Mouse (Mus musculus): ENCODE measurements around the gene Mmp9. TPM values are rescaled to one million over a fixed set of nuclear protein-coding genes. Genes with fewer than 3 reads are reported as not detected.

The Mmp9 gene
- polyA plus RNA-seq, 1 experiment: 0.05 TPM

DNA sequence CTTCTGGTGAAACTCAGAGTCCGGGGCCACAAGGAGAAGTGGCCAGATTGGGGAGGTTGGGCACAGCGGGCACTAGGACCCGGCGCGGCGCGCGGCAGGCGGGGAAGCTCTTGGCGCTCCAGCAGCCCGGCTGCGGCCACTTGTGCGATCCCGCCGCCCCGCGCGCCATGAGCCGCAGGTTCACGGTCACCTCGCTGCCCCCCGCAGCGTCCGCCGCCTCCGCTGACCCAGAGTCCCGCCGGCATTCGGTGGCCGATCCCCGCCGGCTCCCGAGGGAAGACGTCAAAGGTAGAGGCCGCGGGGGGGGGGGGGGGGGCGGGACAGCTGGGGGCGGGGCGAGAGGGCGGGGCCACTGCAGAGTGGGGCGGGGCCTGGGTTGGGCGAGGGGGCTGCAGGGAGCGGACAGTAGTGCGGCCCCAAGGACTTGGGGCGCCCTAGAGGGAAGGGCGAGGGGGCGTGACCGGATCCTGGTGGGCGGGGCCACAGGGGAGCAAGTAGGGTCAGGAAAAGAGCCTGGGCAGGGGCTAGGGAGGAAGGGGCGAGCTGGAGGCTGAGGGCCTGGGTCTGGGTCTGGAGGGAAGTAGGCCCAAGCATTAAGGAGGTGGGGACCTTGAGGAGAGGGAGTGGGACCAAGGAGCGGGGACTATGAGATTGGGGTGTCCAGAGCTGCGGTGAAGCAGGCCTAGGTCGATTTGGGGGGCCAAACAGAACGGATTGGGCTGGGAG is 20.3 kb downstream of the Mmp9 start, which contains the start of gene Slc12a5:
TSS of gene Slc12a5 (plus strand) at position 87 of the 726 bp plus-strand sequence.
- TF ChIP-seq GATA1 (IDR thresholded peaks at IDR 0.05; ENCODE audit: low read length): no peak

DNA sequence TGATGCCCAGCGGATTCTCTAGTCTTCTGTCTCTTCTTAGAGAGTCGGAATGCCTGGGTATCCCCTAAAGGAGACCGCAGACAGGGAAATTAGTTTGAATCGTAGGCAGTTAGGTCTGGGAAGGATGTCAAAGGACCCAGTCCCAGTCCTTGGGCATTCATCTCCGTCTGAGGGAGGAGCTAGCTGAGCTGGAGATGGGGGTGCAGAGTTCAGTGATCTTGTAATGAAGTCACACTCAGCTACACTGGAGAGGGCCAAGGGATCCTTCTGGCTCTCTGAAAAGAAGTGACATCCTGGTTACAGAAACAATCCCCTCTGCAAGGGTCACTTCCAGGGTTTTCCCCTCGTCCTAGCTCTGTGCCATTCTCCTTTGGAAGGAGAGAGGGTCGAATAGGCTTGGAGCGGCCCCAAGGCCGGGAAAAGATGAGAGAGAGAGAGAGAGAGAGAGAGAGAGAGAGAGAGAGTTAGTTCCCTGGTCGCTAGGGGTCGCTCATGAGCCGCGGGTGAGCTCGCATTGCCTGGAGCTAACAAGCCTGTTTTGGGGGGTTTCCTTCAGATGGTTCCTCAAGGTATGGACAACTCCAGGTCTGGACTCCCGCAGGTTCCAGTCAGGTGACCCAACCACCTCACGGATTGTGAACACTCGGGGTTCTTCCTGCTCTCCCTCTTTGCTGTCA is 21.1 kb downstream of the Mmp9 start:
- TF ChIP-seq GATA1 (IDR thresholded peaks at IDR 0.05; ENCODE audit: low read length): no peak

DNA sequence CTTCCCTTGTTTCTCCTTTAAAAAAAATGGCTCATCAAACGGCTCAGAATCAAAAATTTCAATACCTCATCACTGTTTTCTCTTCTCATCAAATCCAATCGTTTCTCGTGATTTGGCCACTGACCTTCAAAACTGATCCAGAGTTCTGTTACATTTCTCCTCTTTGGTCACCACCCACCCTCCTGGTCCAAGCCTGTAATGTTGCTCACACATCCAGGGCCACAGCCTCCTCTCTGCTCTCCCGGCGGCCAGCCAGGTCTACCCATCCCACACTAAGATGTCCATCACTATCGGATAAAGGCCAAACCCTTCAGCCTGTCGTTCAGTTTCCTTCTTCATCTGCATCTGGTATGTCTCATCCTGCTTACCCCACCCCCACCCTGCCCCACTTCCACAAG is 21.6 kb downstream of the Mmp9 start:
- no peak for TF ChIP-seq GATA1 (IDR thresholded peaks at IDR 0.05; ENCODE audit: low read length)

DNA sequence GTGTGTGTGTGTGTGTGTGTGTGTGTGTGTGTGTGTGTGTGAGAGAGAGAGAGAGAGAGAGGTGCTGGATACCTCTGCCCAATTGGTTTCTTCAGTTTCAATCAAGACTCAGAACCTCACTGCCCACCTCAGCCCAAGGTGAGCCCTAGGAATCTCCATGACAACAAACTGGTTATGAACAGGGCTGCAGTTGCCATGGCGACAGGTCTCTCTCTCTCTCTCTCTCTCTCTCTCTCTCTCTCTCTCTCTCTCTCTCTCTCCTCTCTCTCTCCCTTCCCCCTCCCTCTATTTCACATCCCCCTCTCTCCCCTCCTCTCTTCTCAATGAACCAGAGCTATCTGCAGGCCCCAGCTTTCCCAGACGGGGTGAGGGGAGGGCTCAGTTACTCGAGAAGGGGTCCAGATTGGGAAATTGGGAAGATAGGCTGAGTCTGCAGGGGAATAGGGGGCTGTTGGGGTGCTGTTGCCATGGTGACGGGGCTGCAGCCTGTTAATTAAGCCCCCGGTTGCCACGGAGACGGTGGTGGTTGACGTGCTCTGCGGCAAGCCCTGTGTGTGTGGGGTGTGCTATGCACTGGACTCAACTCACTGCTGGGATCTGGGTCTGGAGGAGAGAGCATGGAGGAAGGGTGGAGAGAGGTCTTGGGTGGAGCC is 23.8 kb downstream of the Mmp9 start:
- no peak for TF ChIP-seq GATA1 (IDR thresholded peaks at IDR 0.05; ENCODE audit: low read length)

DNA sequence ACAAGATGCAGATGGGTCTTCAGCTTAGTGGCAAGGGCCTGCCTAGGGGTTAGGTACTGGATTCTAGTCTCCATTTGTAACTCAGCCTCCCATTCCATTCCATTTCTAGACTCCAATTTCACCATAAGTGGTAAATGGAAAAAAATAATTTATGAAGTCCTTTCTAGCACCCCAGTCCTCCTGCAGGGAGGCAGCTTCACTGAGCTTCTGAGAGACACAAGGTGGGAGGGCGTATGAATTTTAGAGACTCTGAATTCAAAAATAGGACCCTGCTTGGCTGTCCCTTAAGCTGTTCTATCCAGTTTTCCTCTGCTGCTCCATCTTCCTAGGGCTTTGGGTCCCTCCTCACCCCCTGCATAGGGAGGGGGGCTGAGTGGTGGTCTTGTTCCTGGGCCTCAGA is 24.4 kb downstream of the Mmp9 start:
- TF ChIP-seq GATA1 (IDR thresholded peaks at IDR 0.05; ENCODE audit: low read length): no peak

DNA sequence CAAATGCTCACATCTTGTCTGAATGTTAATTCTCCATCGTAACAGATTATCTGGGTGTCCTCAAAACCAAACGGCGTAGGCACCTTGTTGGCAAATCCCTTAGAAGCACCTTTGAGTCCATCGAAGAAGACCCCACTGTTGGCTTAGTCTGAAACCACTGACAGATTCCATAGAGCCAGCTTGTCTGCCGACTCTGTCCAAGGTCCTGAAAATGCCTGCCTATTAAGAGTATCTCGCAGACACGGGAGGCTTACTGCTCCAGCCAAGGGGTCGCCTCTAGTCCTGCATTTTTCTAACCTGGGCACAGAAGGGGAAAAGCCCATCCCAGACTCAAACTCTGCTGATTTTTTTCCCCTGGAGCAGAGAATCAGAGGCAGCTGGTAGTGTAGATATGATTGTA is 25.8 kb downstream of the Mmp9 start:
- TF ChIP-seq GATA1 (IDR thresholded peaks at IDR 0.05; ENCODE audit: low read length): no peak

DNA sequence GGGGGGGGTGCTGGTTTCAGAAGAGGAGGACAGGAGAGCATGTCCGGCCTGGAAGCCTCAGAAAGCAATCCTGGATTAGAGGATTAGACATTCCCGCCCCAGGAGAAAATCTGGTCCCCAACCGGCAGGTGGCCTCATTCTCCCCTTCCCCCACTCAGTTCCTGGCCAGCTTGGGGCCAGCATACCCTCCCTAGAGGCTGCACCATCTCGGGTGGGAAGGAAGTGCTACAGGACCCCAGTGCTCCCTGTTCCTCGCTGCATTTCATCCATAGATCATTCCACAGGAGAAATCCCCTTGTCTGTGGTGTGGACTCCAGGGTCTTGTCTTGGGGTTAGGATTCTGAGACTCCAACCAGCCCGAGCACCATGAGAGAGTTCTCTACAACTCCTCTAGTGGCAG is 26.6 kb downstream of the Mmp9 start:
- no peak for TF ChIP-seq GATA1 (IDR thresholded peaks at IDR 0.05; ENCODE audit: low read length)

DNA sequence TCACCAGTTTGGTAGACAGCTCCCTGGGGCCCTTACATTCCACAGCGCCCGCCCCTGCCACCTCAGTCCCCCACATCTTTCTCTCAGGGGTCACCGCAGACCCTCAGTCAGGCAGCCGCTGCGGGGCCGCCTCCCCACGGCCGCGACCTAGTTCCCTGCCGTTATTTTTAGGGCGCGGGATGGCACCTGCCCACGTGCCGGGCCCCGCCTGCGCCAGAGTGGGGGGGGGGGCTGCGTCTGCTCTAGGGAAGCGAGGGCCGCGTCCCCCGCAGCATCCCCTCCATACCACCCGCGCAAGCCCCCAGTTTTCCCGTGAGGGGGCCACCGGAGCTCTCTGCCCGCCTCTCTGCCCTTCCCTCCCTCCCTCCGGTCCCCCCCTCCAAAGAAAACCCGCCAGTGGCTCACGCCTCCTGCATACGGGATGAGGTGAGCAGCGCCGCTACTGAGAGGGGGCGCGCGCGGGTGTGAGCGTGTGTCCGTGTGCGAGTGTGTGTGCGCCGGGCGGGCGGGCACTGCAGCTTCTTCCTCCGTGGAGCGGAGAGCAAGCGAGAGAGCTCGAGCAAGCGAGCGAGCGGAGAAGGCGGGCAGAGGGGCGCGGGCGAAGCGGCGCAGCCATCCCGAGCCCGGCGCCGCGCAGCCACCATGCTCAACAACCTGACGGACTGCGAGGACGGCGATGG is 27.3 kb downstream of the Mmp9 start:
- no peak for TF ChIP-seq GATA1 (IDR thresholded peaks at IDR 0.05; ENCODE audit: low read length)

DNA sequence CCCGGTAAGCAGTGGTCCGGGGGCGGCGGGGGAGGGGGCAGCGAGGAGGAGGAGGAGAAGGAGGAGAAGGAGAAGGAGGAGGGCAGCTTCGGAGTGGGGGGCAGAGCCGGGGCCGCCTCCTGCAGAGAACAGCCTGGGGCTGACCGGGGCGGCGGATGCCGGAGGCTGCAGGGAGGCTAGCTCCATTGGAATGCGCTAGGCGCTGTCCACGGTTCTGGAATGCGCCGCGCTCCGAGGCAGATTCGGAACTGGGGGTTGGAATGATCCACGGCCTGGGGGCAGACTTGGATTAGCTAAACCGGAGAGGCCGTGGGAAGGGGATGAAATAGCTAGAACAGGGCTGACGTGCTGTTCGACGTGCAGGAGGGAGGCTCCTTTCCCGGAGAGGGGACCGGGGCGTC is 27.9 kb downstream of the Mmp9 start:
- no peak for TF ChIP-seq GATA1 (IDR thresholded peaks at IDR 0.05; ENCODE audit: low read length)

DNA sequence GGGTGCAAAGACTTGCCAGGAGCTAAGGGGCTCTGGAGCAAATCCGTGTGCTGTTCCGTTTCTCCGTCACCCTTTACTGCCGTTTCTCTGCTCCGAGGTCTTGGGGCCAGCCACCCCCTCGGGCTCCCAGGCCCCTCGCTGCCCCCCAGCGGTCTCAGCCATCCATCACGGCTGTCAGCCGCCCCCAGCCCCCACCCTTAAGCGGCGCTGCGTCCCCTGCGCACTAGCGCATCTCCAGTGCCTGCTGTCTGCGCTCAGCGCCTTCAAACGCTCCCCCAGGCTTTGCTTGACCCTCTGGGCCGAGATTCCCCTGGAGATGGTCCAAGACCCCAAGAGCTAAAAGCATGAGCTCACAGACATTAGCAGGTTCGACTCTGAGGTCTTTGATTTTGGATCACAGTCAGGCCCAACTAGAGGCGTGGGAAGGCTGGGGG is 28.8 kb downstream of the Mmp9 start:
- TF ChIP-seq GATA1 (IDR thresholded peaks at IDR 0.05; ENCODE audit: low read length): no peak

DNA sequence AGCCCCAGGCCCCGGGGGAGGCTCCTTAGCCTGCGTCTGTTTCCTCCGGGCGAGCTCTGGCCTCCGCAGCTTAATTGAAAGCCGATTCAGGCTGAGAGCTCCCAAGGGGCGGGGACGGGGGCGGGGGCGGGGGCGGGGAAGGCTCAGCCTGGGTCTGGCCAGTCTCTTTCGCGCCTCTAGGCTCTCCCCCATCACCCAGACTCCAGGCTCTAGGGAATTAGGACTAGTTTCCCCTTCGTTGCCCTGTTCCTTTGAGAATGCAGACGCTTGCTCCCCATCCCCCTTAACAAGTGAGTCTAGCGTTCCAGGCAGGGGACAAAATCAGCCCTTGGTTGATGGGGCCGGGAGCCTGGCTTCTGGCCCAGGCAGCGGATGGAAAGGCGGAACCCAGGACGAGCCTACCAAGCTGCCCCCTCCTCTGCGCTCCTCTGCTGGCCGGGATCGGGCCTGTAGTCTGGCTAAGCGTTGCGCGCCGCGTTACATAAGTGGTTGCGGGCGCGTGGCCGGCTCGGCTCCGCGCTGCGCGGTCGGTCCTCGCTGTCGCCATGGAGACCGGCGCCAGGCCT is 30.1 kb downstream of the Mmp9 start:
- no peak for TF ChIP-seq GATA1 (IDR thresholded peaks at IDR 0.05; ENCODE audit: low read length)

DNA sequence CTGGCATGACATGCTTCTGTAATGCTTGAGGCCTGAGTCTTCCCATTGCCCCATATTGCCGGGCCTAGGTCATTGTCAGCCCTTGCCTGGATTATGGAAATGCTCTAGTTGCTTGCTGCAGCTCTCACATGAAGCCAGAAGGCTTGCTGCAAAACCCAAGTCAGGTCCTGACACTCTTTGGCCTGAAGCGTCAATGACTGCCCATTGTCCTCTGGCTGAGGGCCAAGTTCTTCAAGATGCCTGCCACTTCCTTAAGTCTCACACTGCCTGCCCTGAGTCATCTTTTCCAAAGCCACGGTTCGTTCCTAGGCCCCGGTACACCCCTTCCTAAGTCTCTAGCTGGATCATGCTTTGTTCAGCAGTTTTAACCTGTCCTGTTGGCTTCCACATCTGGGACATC is 32.1 kb downstream of the Mmp9 start:
- TF ChIP-seq GATA1 (IDR thresholded peaks at IDR 0.05; ENCODE audit: low read length): no peak

DNA sequence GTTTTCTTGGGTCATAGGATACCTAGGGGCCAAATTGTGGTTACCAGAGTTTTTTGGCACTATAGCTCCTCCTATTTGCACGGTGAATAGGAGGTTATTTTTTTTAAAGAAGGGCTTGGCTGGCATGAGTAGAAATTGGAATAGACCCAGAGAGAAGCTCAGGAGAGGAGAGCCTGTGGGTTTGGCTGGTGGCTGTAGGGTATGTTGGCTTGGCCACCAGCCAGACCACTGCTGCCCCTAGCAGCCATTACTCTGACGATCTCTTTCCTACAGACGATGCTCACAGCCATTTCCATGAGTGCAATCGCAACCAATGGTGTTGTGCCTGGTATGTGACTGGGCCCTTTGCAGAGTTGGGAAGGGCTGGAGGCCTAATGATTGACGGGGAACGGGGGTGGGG is 35.0 kb downstream of the Mmp9 start:
- TF ChIP-seq GATA1 (IDR thresholded peaks at IDR 0.05; ENCODE audit: low read length): no peak

DNA sequence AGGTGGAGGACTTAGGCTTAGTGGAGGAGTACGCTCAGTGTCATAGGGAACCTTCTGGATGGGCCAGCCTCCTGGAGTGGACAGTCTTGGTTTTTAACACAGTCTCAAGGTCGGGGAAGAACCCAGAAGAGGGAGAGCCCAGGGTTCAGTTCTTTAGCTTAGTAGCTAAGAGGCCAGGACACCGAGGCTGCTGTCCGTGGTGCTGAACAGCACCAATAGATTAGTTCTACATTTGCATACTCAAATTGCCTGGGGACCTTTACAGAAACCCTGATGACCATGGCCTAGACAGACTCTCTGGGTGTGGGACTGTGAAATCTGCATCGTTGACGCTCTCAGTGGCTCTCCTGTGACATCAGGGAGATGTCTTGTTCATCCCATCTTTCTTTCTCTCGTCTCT is 39.2 kb downstream of the Mmp9 start:
- TF ChIP-seq GATA1 (IDR thresholded peaks at IDR 0.05; ENCODE audit: low read length): no peak

DNA sequence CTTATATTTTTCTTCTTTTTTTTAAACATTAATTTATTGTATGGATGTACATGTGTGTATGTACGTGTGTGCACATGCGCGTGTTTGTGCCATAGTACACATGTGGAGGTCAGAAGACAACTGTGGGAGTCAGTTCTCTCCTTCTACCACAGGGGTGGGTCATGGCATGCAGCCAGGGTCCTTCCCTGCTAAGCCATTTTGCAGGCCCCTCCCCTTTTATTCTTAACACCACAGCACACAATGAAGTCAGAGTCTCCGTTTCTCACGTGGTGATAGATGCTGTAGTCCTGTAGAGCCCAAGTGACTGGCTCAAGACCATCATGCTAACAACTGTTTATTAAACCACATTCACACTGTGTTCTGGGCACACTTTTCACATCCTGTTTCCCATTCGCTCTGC is 45.4 kb downstream of the Mmp9 start:
- no peak for TF ChIP-seq GATA1 (IDR thresholded peaks at IDR 0.05; ENCODE audit: low read length)

Data from G1E-ER4 (cell line).